Mouse (Mus musculus): ENCODE data around the gene E130308A19Rik. TPM values are rescaled to one million over a fixed set of nuclear protein-coding genes. Genes with fewer than 3 reads are reported as not detected.

The E130308A19Rik gene
- 10 to 100 TPM; 10.9 to 13.1 TPM for total RNA-seq (2021)

GRCm38 (mm10) chr4:59625998-59626910, at the start of gene E130308A19Rik:
TSS of gene E130308A19Rik (plus strand) at chr4:59626211.
- DNase-seq (ENCODE audit: low spot score in 2 of 2), result peak; percentile 60 to 62
- intact Hi-C loops (cut with DNase I), result loop anchor here (5.0 to 10.0 kb wide), 3 partner anchors 141 to 239 kb away; no protein-coding TSS in a partner anchor

GRCm38 (mm10) chr4:59580495-59581281, 45.3 kb upstream of the E130308A19Rik start:
- intact Hi-C loops (cut with DNase I), result no loop called here
- DNase-seq (ENCODE audit: low spot score in 2 of 2), result peak; percentile 4 to 5

GRCm38 (mm10) chr4:59581314-59582185, 44.5 kb upstream of the E130308A19Rik start, which contains the start of gene Hsdl2:
TSS of gene Hsdl2 (plus strand) at chr4:59581563.
- peak; percentile 98 to 99 for DNase-seq (ENCODE audit: low spot score in 2 of 2)
- intact Hi-C loops (cut with DNase I), result no loop called here

GRCm38 (mm10) chr4:59582186-59582585, 43.8 kb upstream of the E130308A19Rik start:
- intact Hi-C loops (cut with DNase I), result no loop called here
- DNase-seq (ENCODE audit: low spot score in 2 of 2), result no peak

- intact Hi-C loops (cut with DNase I), result no loop called here
- no peak for DNase-seq (ENCODE audit: low spot score in 2 of 2)
Measured at GRCm38 (mm10) chr4:59585097-59585496, 40.9 kb upstream of the E130308A19Rik start.

GRCm38 (mm10) chr4:59587215-59587871, 38.7 kb upstream of the E130308A19Rik start:
- no peak for DNase-seq (ENCODE audit: low spot score in 2 of 2)
- intact Hi-C loops (cut with DNase I), result no loop called here

- intact Hi-C loops (cut with DNase I), result no loop called here
- no peak for DNase-seq (ENCODE audit: low spot score in 2 of 2)
Measured at GRCm38 (mm10) chr4:59587872-59588226, 38.2 kb upstream of the E130308A19Rik start.

- no peak for DNase-seq (ENCODE audit: low spot score in 2 of 2)
- intact Hi-C loops (cut with DNase I), result no loop called here
Measured at GRCm38 (mm10) chr4:59594614-59595013, 31.4 kb upstream of the E130308A19Rik start.

GRCm38 (mm10) chr4:59596556-59596955, 29.5 kb upstream of the E130308A19Rik start:
- no peak for DNase-seq (ENCODE audit: low spot score in 2 of 2)
- intact Hi-C loops (cut with DNase I), result no loop called here

- DNase-seq (ENCODE audit: low spot score in 2 of 2), result no peak
- intact Hi-C loops (cut with DNase I), result no loop called here
Measured at GRCm38 (mm10) chr4:59602704-59603103, 23.3 kb upstream of the E130308A19Rik start.

GRCm38 (mm10) chr4:59604892-59605291, 21.1 kb upstream of the E130308A19Rik start:
- intact Hi-C loops (cut with DNase I), result no loop called here
- no peak for DNase-seq (ENCODE audit: low spot score in 2 of 2)

GRCm38 (mm10) chr4:59605501-59605900, 20.5 kb upstream of the E130308A19Rik start:
- intact Hi-C loops (cut with DNase I), result no loop called here
- no peak for DNase-seq (ENCODE audit: low spot score in 2 of 2)

GRCm38 (mm10) chr4:59610411-59610810, 15.6 kb upstream of the E130308A19Rik start:
- intact Hi-C loops (cut with DNase I), result no loop called here
- DNase-seq (ENCODE audit: low spot score in 2 of 2), result no peak

GRCm38 (mm10) chr4:59614986-59615385, 11.0 kb upstream of the E130308A19Rik start:
- intact Hi-C loops (cut with DNase I), result no loop called here
- DNase-seq (ENCODE audit: low spot score in 2 of 2), result no peak

- no peak for DNase-seq (ENCODE audit: low spot score in 2 of 2)
- intact Hi-C loops (cut with DNase I), result loop anchor here (10.0 kb wide), 1 partner anchor 245 kb away; no protein-coding TSS in a partner anchor
Measured at GRCm38 (mm10) chr4:59619611-59620245, 6.3 kb upstream of the E130308A19Rik start.

GRCm38 (mm10) chr4:59625676-59625997, 374 bp upstream of the E130308A19Rik start:
- DNase-seq (ENCODE audit: low spot score in 2 of 2), result no peak
- intact Hi-C loops (cut with DNase I), result loop anchor here (5.0 to 10.0 kb wide), 3 partner anchors 142 to 239 kb away; no protein-coding TSS in a partner anchor

GRCm38 (mm10) chr4:59628255-59628654, 2.2 kb downstream of the E130308A19Rik start:
- intact Hi-C loops (cut with DNase I), result loop anchor here (5.0 to 10.0 kb wide), 3 partner anchors 139 to 237 kb away; no protein-coding TSS in a partner anchor

More at GRCm38 (mm10) chr4:59628255-59628654, 2.2 kb downstream of the E130308A19Rik start:
- no peak for DNase-seq (ENCODE audit: low spot score in 2 of 2)

Data from left cerebral cortex, postnatal 25 days (tissue).